Mouse (Mus musculus) cerebellum, adult 2 months (tissue): Measurements from ENCODE around the gene Stxbp4. TPM values are rescaled to one million over a fixed set of nuclear protein-coding genes. Genes with fewer than 3 reads are reported as not detected.

Source experiments
- DNase-seq, 2 experiments: peaks; one replicate each; pipeline ENCODE4 v3.0.0; 2021
- H3K27ac ChIP-seq: fragments of 200-500 bp; 2 replicates; pipeline ENCODE4 v1.5.1; 2012; ENCODE audit warnings: low read length, control low read depth, inconsistent platforms; ENCODE audit not compliant: insufficient read depth
- H3K27me3 ChIP-seq: fragments of 200-500 bp; 2 replicates; pipeline ENCODE4 v1.6.1; 2012; ENCODE audit warnings: inconsistent platforms, mild to moderate bottlenecking, low read length, moderate library complexity; ENCODE audit not compliant: control insufficient read depth, insufficient read depth
- H3K4me1 ChIP-seq: fragments of 200-500 bp; 2 replicates; pipeline ENCODE4 v1.6.1; 2011; ENCODE audit warnings: low read length; ENCODE audit not compliant: control insufficient read depth, insufficient read depth
- H3K4me3 ChIP-seq: fragments of 200-500 bp; replicated peaks from 2 replicates; pipeline ENCODE3; 2011; ENCODE audit warnings: mild to moderate bottlenecking, low read depth, low read length, control low read depth; ENCODE audit not compliant: insufficient read depth
- CTCF ChIP-seq: fragments of 200-500 bp; IDR thresholded peaks from 2 replicates; pipeline ENCODE4 v1.5.1; 2011; ENCODE audit warnings: low read depth, mild to moderate bottlenecking, control low read depth, low read length, moderate library complexity, borderline replicate concordance; ENCODE audit not compliant: insufficient read depth
- POLR2A ChIP-seq: fragments of 200-500 bp; IDR thresholded peaks from 2 replicates; pipeline ENCODE4 v1.6.1; 2011; ENCODE audit warnings: low read length, control low read depth, borderline replicate concordance; ENCODE audit not compliant: insufficient read depth
- WGBS: fragments of 180-500 bp; shearing (Covaris S2); methylation state at CpG from one replicate; pipeline ENCODE4 v1.1.7; 2018; 5-methylcytosine and 5-hydroxymethylcytosine counted together
- polyA plus RNA-seq: library from polyadenylated mRNA; depleted of rRNA; stranded (reverse); fragments of >200 nt; gene quantifications from 2 replicates; pipeline ENCODE4 v1.2.3, GENCODE M21; 2012

The Stxbp4 gene
- polyA plus RNA-seq, 1 experiment = 7.4 TPM

GRCm38 (mm10) chr11:90492511-90492910 is 145.4 kb downstream of the Stxbp4 start:
- no peak overlapping the region for H3K4me3 ChIP-seq
- H3K4me1 ChIP-seq = no peaks in the 10 kb centered on the region
- DNase-seq = no peak
- TF ChIP-seq POLR2A = no peak
- no peak for TF ChIP-seq CTCF
- H3K27me3 ChIP-seq = no peaks in the 10 kb centered on the region; the same call in 1 of the 2 replicates
- 94% methylated on average over 4 of the region's 4 CpGs for WGBS
- no peak overlapping the region for H3K27ac ChIP-seq

GRCm38 (mm10) chr11:90489166-90489565 is 148.7 kb downstream of the Stxbp4 start:
- TF ChIP-seq CTCF (no peak), POLR2A (no peak)
- Histone ChIP-seq H3K27me3 (no peaks in the 10 kb centered on the region), H3K27ac (no peak overlapping the region), H3K4me3 (no peak overlapping the region), H3K4me1 (no peaks in the 10 kb centered on the region)
- 95% methylated on average over 10 of the region's 10 CpGs for WGBS
- DNase-seq = no peak

GRCm38 (mm10) chr11:90487686-90488085 is 150.2 kb downstream of the Stxbp4 start:
- H3K27ac ChIP-seq = no peak overlapping the region
- TF ChIP-seq POLR2A (no peak), CTCF (no peak)
- H3K4me3 ChIP-seq = no peak overlapping the region
- H3K4me1 ChIP-seq = no peaks in the 10 kb centered on the region
- H3K27me3 ChIP-seq = no peaks in the 10 kb centered on the region
- no peak for DNase-seq
- WGBS = 70% methylated on average over 8 of the region's 8 CpGs

GRCm38 (mm10) chr11:90484750-90485637 is 152.9 kb downstream of the Stxbp4 start:
- DNase-seq = no peak
- Histone ChIP-seq H3K27me3 (no peaks in the 10 kb centered on the region), H3K27ac (no peak overlapping the region), H3K4me3 (no peak overlapping the region), H3K4me1 (no peaks in the 10 kb centered on the region)
- TF ChIP-seq POLR2A = no peak
- TF ChIP-seq CTCF = no peak
- WGBS = 84% methylated on average over 14 of the region's 14 CpGs

- Histone ChIP-seq H3K4me1 (no peaks in the 10 kb centered on the region), H3K4me3 (no peak overlapping the region), H3K27me3 (no peaks in the 10 kb centered on the region), H3K27ac (no peak overlapping the region)
- no peak for DNase-seq
- TF ChIP-seq CTCF (no peak), POLR2A (no peak)
- 98% methylated on average over 3 of the region's 3 CpGs for WGBS
These were observed 154.1 kb downstream of the Stxbp4 start for GRCm38 (mm10) chr11:90483766-90484165.

- WGBS = 50% methylated on average over 1 of the region's 1 CpGs
- H3K27ac ChIP-seq = no peak overlapping the region
- no peaks in the 10 kb centered on the region for H3K4me1 ChIP-seq
These were observed 156.1 kb downstream of the Stxbp4 start for GRCm38 (mm10) chr11:90481828-90482227.

GRCm38 (mm10) chr11:90470271-90470670 is 167.6 kb downstream of the Stxbp4 start:
- Histone ChIP-seq H3K27me3 (no peaks in the 10 kb centered on the region; the same call in 1 of the 2 replicates), H3K4me1 (peaks cover 6% of the 10 kb centered on the region; the same call in 1 of the 2 replicates), H3K4me3 (no peak overlapping the region), H3K27ac (no peak overlapping the region)
- DNase-seq = peak in 1 of 2 experiments; percentile 31
- TF ChIP-seq CTCF (no peak), POLR2A (no peak)
- WGBS = 15% methylated on average over 4 of the region's 4 CpGs

More at GRCm38 (mm10) chr11:90481828-90482227, 156.1 kb downstream of the Stxbp4 start:
- DNase-seq = no peak
- TF ChIP-seq POLR2A (no peak), CTCF (no peak)
- H3K4me3 ChIP-seq = no peak overlapping the region
- H3K27me3 ChIP-seq = no peaks in the 10 kb centered on the region
